Mouse (Mus musculus): ENCODE measurements around the gene Ifna5. TPM values are rescaled to one million over a fixed set of nuclear protein-coding genes. Genes with fewer than 3 reads are reported as not detected.
"Not testable (repeated sequence)": the region's sequence is repeated elsewhere in the genome, so short reads cannot be mapped to it uniquely, and the experiment has no call there.

Gene Ifna5
- polyA plus RNA-seq (2012; rRNA removed) = not detected in 2 replicates

DNA sequence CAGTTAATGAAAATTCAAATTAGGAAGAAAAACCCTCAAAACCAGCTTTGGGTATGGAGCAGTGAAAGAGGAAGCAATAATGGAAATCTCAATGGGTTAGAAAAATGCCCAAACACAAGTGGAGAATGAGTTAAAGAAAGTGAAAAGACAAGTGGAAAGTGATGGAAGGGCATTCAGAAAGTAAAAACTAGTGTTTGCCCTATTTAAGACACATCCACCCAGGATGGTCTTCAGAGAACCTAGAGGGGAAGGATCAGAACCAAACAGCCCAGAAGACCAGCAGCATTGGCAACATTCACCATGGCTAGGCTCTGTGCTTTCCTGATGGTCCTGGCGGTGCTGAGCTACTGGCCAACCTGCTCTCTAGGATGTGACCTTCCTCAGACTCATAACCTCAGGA, at the start of gene Ifna5:
TSS of gene Ifna5 (plus strand) at position 301 of the 400 bp plus-strand sequence.
- H3K27ac ChIP-seq (ENCODE audit: insufficient read depth, low read depth, low read length); H3K4me3 ChIP-seq (ENCODE audit: low read depth, low read length); H3K27me3 ChIP-seq (ENCODE audit: control insufficient read depth, insufficient read depth, low read length); H3K4me1 ChIP-seq (ENCODE audit: control insufficient read depth, insufficient read depth, insufficient read length, low read length); H3K36me3 ChIP-seq (ENCODE audit: control insufficient read depth, insufficient read depth, low read length): not testable (repeated sequence)
- WGBS = 71% methylated on average over 1 of the region's 1 CpGs

DNA sequence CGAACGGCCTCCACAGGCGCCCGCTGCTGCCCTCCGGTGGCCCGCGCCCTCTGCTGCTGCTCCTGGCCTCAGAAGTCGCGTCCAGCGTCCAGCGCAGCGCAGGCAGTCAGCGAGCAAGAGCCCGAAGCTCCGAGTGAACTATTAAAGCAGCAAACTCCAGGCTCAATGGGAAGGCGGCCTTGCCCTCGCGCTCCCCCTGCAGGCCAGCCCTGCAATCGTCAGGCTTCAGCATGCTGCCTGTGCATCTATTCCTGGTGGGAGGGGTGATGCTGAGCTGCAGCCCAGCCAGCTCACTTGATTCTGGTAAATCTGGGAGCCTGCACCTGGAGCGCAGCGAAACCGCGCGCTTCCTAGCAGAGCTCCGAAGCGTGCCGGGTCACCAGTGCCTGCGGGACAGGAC, 46.9 kb upstream of the Ifna5 start, which contains the start of gene Gm13277:
TSS of gene Gm13277 (plus strand) at position 231 of the 400 bp plus-strand sequence.
- not testable (repeated sequence) for H3K4me3 ChIP-seq (ENCODE audit: low read depth, low read length); H3K27me3 ChIP-seq (ENCODE audit: control insufficient read depth, insufficient read depth, low read length); H3K4me1 ChIP-seq (ENCODE audit: control insufficient read depth, insufficient read depth, insufficient read length, low read length); H3K27ac ChIP-seq (ENCODE audit: insufficient read depth, low read depth, low read length); H3K36me3 ChIP-seq (ENCODE audit: control insufficient read depth, insufficient read depth, low read length)
- WGBS = 0% methylated on average over 6 of the region's 28 CpGs

- H3K36me3 ChIP-seq (ENCODE audit: control insufficient read depth, insufficient read depth, low read length); H3K27me3 ChIP-seq (ENCODE audit: control insufficient read depth, insufficient read depth, low read length); H3K27ac ChIP-seq (ENCODE audit: insufficient read depth, low read depth, low read length); H3K4me3 ChIP-seq (ENCODE audit: low read depth, low read length); H3K4me1 ChIP-seq (ENCODE audit: control insufficient read depth, insufficient read depth, insufficient read length, low read length): not testable (repeated sequence)
- WGBS = no CpG with 5 or more reads among the region's 28 CpGs
These were observed 44.1 kb upstream of the Ifna5 start, which contains the start of gene Gm13278 for GRCm38 (mm10) chr4:88791250-88791649. TSS of gene Gm13278 (plus strand) at chr4:88791550.

DNA sequence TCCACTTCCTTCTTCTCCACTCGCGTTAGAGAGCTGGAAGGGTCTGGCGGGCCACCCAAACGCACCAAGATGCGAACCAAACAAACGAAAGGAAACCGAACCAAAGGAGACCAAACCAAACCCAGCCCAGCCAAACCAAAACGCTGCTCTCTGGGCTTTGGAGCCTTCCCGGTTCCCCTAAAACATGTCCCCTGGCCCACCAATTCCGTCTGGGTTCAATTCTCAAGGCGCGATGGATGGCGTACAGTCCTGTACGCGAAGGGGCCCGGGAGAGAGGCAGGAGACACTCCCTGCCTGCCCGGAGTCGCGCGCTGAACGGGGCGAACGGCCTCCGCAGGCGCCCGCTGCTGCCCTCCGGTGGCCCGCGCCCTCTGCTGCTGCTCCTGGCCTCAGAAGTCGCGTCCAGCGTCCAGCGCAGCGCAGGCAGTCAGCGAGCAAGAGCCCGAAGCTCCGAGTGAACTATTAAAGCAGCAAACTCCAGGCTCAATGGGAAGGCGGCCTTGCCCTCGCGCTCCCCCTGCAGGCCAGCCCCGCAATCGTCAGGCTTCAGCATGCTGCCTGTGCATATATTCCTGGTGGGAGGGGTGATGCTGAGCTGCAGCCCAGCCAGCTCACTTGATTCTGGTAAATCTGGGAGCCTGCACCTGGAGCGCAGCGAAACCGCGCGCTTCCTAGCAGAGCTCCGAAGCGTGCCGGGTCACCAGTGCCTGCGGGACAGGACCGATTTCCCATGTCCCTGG, 41.2 kb upstream of the Ifna5 start, which contains the start of gene Gm13275:
TSS of gene Gm13275 (plus strand) at position 552 of the 740 bp plus-strand sequence.
- H3K4me3 ChIP-seq (ENCODE audit: low read depth, low read length); H3K27ac ChIP-seq (ENCODE audit: insufficient read depth, low read depth, low read length); H3K4me1 ChIP-seq (ENCODE audit: control insufficient read depth, insufficient read depth, insufficient read length, low read length); H3K27me3 ChIP-seq (ENCODE audit: control insufficient read depth, insufficient read depth, low read length); H3K36me3 ChIP-seq (ENCODE audit: control insufficient read depth, insufficient read depth, low read length): not testable (repeated sequence)
- WGBS = under 1% methylated on average over 16 of the region's 52 CpGs

GRCm38 (mm10) chr4:88797097-88797496, 38.2 kb upstream of the Ifna5 start, which contains the start of gene Gm13279:
TSS of gene Gm13279 (plus strand) at chr4:88797397.
- not testable (repeated sequence) for H3K4me3 ChIP-seq (ENCODE audit: low read depth, low read length); H3K4me1 ChIP-seq (ENCODE audit: control insufficient read depth, insufficient read depth, insufficient read length, low read length); H3K36me3 ChIP-seq (ENCODE audit: control insufficient read depth, insufficient read depth, low read length); H3K27me3 ChIP-seq (ENCODE audit: control insufficient read depth, insufficient read depth, low read length); H3K27ac ChIP-seq (ENCODE audit: insufficient read depth, low read depth, low read length)
- WGBS = no CpG with 5 or more reads among the region's 28 CpGs

DNA sequence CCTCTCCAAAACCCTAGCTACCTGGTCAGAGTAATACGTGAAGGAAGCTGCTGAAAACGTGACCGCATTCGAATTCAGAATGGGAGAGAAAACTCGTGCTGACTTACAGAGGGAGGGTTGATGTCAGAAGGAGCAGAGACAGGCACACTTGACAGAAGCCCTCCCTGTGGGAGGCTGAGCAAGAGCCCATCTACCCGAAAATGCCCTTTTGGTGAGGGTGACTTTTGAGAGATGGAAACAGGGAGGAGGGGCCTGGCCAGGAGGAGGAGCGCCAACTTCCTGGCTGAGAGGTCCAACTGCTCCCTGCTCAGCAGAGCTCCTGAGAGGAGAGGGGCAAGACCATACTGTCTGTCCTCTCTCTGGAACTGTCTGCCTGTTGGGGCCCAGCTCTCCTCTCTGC, 36.0 kb upstream of the Ifna5 start, which contains the start of gene Gm13285:
TSS of gene Gm13285 (plus strand) at position 301 of the 400 bp plus-strand sequence.
- H3K27me3 ChIP-seq (ENCODE audit: control insufficient read depth, insufficient read depth, low read length); H3K27ac ChIP-seq (ENCODE audit: insufficient read depth, low read depth, low read length); H3K4me3 ChIP-seq (ENCODE audit: low read depth, low read length); H3K4me1 ChIP-seq (ENCODE audit: control insufficient read depth, insufficient read depth, insufficient read length, low read length); H3K36me3 ChIP-seq (ENCODE audit: control insufficient read depth, insufficient read depth, low read length): not testable (repeated sequence)
- 7% methylated on average over 6 of the region's 7 CpGs for WGBS

- H3K27me3 ChIP-seq (ENCODE audit: control insufficient read depth, insufficient read depth, low read length); H3K36me3 ChIP-seq (ENCODE audit: control insufficient read depth, insufficient read depth, low read length); H3K27ac ChIP-seq (ENCODE audit: insufficient read depth, low read depth, low read length); H3K4me3 ChIP-seq (ENCODE audit: low read depth, low read length); H3K4me1 ChIP-seq (ENCODE audit: control insufficient read depth, insufficient read depth, insufficient read length, low read length): not testable (repeated sequence)
- WGBS = no CpG with 5 or more reads among the region's 29 CpGs
These were observed 32.4 kb upstream of the Ifna5 start, which contains the start of gene Gm13287 for GRCm38 (mm10) chr4:88802954-88803353. TSS of gene Gm13287 (plus strand) at chr4:88803254.

- not testable (repeated sequence) for H3K4me1 ChIP-seq (ENCODE audit: control insufficient read depth, insufficient read depth, insufficient read length, low read length); H3K36me3 ChIP-seq (ENCODE audit: control insufficient read depth, insufficient read depth, low read length); H3K27ac ChIP-seq (ENCODE audit: insufficient read depth, low read depth, low read length); H3K27me3 ChIP-seq (ENCODE audit: control insufficient read depth, insufficient read depth, low read length)
- H3K4me3 ChIP-seq (ENCODE audit: low read depth, low read length) = peak within 1 kb of the TSS; percentile 49
- no CpG with 5 or more reads among the region's 8 CpGs for WGBS
These were observed 30.1 kb upstream of the Ifna5 start, which contains the start of gene Gm13288 for GRCm38 (mm10) chr4:88805231-88805630. TSS of gene Gm13288 (plus strand) at chr4:88805531.

DNA sequence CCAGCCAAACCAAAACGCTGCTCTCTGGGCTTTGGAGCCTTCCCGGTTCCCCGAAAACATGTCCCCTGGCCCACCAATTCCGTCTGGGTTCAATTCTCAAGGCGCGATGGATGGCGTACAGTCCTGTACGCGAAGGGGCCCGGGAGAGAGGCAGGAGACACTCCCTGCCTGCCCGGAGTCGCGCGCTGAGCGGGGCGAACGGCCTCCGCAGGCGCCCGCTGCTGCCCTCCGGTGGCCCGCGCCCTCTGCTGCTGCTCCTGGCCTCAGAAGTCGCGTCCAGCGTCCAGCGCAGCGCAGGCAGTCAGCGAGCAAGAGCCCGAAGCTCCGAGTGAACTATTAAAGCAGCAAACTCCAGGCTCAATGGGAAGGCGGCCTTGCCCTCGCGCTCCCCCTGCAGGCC, 29.6 kb upstream of the Ifna5 start:
- 0% methylated on average over 13 of the region's 34 CpGs for WGBS
- not testable (repeated sequence) for H3K4me1 ChIP-seq (ENCODE audit: control insufficient read depth, insufficient read depth, insufficient read length, low read length); H3K27ac ChIP-seq (ENCODE audit: insufficient read depth, low read depth, low read length); H3K27me3 ChIP-seq (ENCODE audit: control insufficient read depth, insufficient read depth, low read length); H3K36me3 ChIP-seq (ENCODE audit: control insufficient read depth, insufficient read depth, low read length)
- H3K4me3 ChIP-seq (ENCODE audit: low read depth, low read length) = peak overlapping the region; percentile 49

Measured in small intestine, adult 2 months (tissue).